Mouse (Mus musculus) myocyte (in vitro differentiated cells): ENCODE data around the gene Cd52.

Experiments
- CEBPB ChIP-seq: IDR thresholded peaks from 2 replicates; pipeline ENCODE4 v1.6.1; 2011; ENCODE audit warnings: mild to moderate bottlenecking, moderate library complexity; ENCODE audit not compliant: poor library complexity, insufficient read depth, severe bottlenecking
- E2F4 ChIP-seq: IDR thresholded peaks from one replicate; pipeline ENCODE4 v1.6.1; 2011; ENCODE audit warnings: mild to moderate bottlenecking, control low read depth, moderate library complexity; ENCODE audit not compliant: insufficient read depth
- MAX ChIP-seq: IDR thresholded peaks from one replicate; pipeline ENCODE4 v1.6.1; 2011; ENCODE audit warnings: low read depth, mild to moderate bottlenecking, control low read depth
- MYOG ChIP-seq, 3 experiments: IDR thresholded peaks; one replicate each; pipeline ENCODE4 v1.6.1; 2011; ENCODE audit warnings: control low read depth in 2 of 3, low read depth in 2 of 3, mild to moderate bottlenecking in 2 of 3; ENCODE audit not compliant: insufficient read length in 2 of 3, control insufficient read depth in 1 of 3, insufficient read depth in 1 of 3
- POLR2A ChIP-seq: IDR thresholded peaks from one replicate; pipeline ENCODE4 v1.6.1; 2011; ENCODE audit warnings: low read depth, mild to moderate bottlenecking, control low read depth, moderate library complexity; ENCODE audit not compliant: insufficient read length
- POLR2AphosphoS2 ChIP-seq: IDR thresholded peaks from one replicate; pipeline ENCODE4 v1.6.1; 2011; ENCODE audit warnings: low read depth, control low read depth; ENCODE audit not compliant: insufficient read length
- SRF ChIP-seq: IDR thresholded peaks from one replicate; pipeline ENCODE4 v1.6.1; 2011; ENCODE audit warnings: low read depth; ENCODE audit not compliant: control insufficient read depth, insufficient read length
- TCF12 ChIP-seq: IDR thresholded peaks from one replicate; pipeline ENCODE4 v1.6.1; 2011; ENCODE audit warnings: mild to moderate bottlenecking, control low read depth; ENCODE audit not compliant: poor library complexity, insufficient read depth, severe bottlenecking
- TCF3 ChIP-seq: IDR thresholded peaks from one replicate; pipeline ENCODE4 v1.6.1; 2011; ENCODE audit warnings: low read depth, control low read depth; ENCODE audit not compliant: insufficient read length
- USF1 ChIP-seq: IDR thresholded peaks from one replicate; pipeline ENCODE4 v1.6.1; 2011; ENCODE audit warnings: low read depth, mild to moderate bottlenecking, control low read depth, moderate library complexity

- TF ChIP-seq POLR2A (no peak), MAX (no peak), CEBPB (no peak), TCF3 (no peak), E2F4 (no peak), POLR2AphosphoS2 (no peak), USF1 (no peak), TCF12 (no peak), MYOG (IDR thresholded peaks at IDR 0.05; ENCODE audit: control insufficient read depth in 1 of 3, insufficient read depth in 1 of 3, insufficient read length in 2 of 3, low read depth in 2 of 3) (no peak), SRF (no peak)
Measured at GRCm38 (mm10) chr4:134123147-134123546, 28.3 kb upstream of the Cd52 start.
